In genomic region chr5:111740384-111741275, GRCm38 (mm10) we compare ENCODE assay signal across 18 mouse cellular contexts. TPM values are rescaled to one million over a fixed set of nuclear protein-coding genes. Genes with fewer than 3 reads are reported as not detected.
A peak's percentile ranks its signal among the peaks of the same experiment; 100 is the strongest.
DNase-seq lines count a peak whose midpoint lies in the region; ATAC-seq and TF ChIP-seq lines count a peak whose summit lies in the region.
"Had no signal": no experiment of that assay in that cellular context is flagged by ENCODE, and none has a peak within 500 bp of the region (broad histone marks: within the 10 kb centered on the region; RNA-seq: fewer than 3 reads in every experiment).

No protein-coding gene starts in this region.

- H3K36me3 ChIP-seq in forebrain, embryonic 12.5 days (replicated peaks) = peaks cover 6% of the 10 kb centered on the region; the same call in 1 of the 2 replicates
- H3K36me3 ChIP-seq in forebrain, postnatal 0 days (ENCODE audit: insufficient read depth) = no peaks in the 10 kb centered on the region
- H3K36me3 ChIP-seq in midbrain, embryonic 10.5 days = peaks cover 17% of the 10 kb centered on the region
- H3K36me3 ChIP-seq in neural tube, embryonic 14.5 days (ENCODE audit: control insufficient read depth, insufficient read depth, low read length) = no peaks in the 10 kb centered on the region
- no peaks in the 10 kb centered on the region for H3K36me3 ChIP-seq in kidney, embryonic 15.5 days

- peak overlapping the region; percentile 34; the same call in 1 of the 2 replicates for H3K4me2 ChIP-seq in forebrain, embryonic 12.5 days
- no peak overlapping the region for H3K4me2 ChIP-seq in forebrain, postnatal 0 days (ENCODE audit: low read depth)
- H3K4me2 ChIP-seq in neural tube, embryonic 14.5 days (ENCODE audit: low read depth, low read length) = no peak overlapping the region
- H3K4me2 ChIP-seq in kidney, embryonic 15.5 days = no peak overlapping the region

- H3K9ac ChIP-seq in forebrain, embryonic 12.5 days = no peak overlapping the region
- no peak overlapping the region for H3K9ac ChIP-seq in forebrain, postnatal 0 days
- no peak overlapping the region for H3K9ac ChIP-seq in neural tube, embryonic 14.5 days (replicated peaks; ENCODE audit: low read depth, low read length)
- no peak overlapping the region for H3K9ac ChIP-seq in kidney, embryonic 15.5 days

- no peak overlapping the region for H3K4me3 ChIP-seq in forebrain, embryonic 12.5 days (replicated peaks)
- H3K4me3 ChIP-seq in forebrain, postnatal 0 days (ENCODE audit: low read depth, low read length) = no peak overlapping the region
- H3K4me3 ChIP-seq in midbrain, embryonic 10.5 days = no peak overlapping the region
- no peak overlapping the region for H3K4me3 ChIP-seq in neural tube, embryonic 14.5 days (ENCODE audit: low read depth, low read length)
- H3K4me3 ChIP-seq in left cerebral cortex, adult 2 months = no peak overlapping the region
- H3K4me3 ChIP-seq in kidney, embryonic 15.5 days (replicated peaks) = no peak overlapping the region

- no peaks in the 10 kb centered on the region for H3K9me3 ChIP-seq in forebrain, embryonic 12.5 days
- H3K9me3 ChIP-seq in forebrain, postnatal 0 days (ENCODE audit: low read length) = no peaks in the 10 kb centered on the region
- H3K9me3 ChIP-seq in midbrain, embryonic 10.5 days (replicated peaks) = no peaks in the 10 kb centered on the region
- H3K9me3 ChIP-seq in neural tube, embryonic 14.5 days (ENCODE audit: control insufficient read depth, low read length) = no peaks in the 10 kb centered on the region
- no peaks in the 10 kb centered on the region for H3K9me3 ChIP-seq in kidney, embryonic 15.5 days (replicated peaks)

- intact Hi-C loops in left cerebral cortex, adult 2 months (cut with DNase I) = no loop called here

- WGBS in forebrain, embryonic 12.5 days = 10% methylated on average over 16 of the region's 16 CpGs
- 16% methylated on average over 16 of the region's 16 CpGs for WGBS in forebrain, postnatal 0 days
- WGBS in midbrain, embryonic 10.5 days = 17% methylated on average over 16 of the region's 16 CpGs
- WGBS in neural tube, embryonic 14.5 days = 16% methylated on average over 16 of the region's 16 CpGs
- WGBS in kidney, embryonic 15.5 days = 38% methylated on average over 16 of the region's 16 CpGs

- H3K4me1 ChIP-seq in forebrain, embryonic 12.5 days = peaks cover 39% of the 10 kb centered on the region
- peaks cover 24% of the 10 kb centered on the region for H3K4me1 ChIP-seq in forebrain, postnatal 0 days (ENCODE audit: insufficient read depth)
- H3K4me1 ChIP-seq in midbrain, embryonic 10.5 days = peaks cover 38% of the 10 kb centered on the region
- H3K4me1 ChIP-seq in neural tube, embryonic 14.5 days (ENCODE audit: control insufficient read depth, insufficient read depth, low read length) = peaks cover 23% of the 10 kb centered on the region
- peaks cover 16% of the 10 kb centered on the region for H3K4me1 ChIP-seq in kidney, embryonic 15.5 days

- DNase-seq in forebrain, postnatal 0 days = peak; percentile 46
- peak; percentile 34 for DNase-seq in midbrain, embryonic 10.5 days (ENCODE audit: low spot score)
- no peak for DNase-seq in left cerebral cortex, adult 2 months (ENCODE audit: extremely low spot score in 1 of 2, low spot score in 2 of 2)
- no peak for DNase-seq in gastrocnemius, adult 8-10 months (ENCODE audit: low spot score in 2 of 2)
- DNase-seq: adrenal gland, postnatal 14 days; cerebellum, adult 8-10 months had no signal

- H3K27ac ChIP-seq in forebrain, embryonic 12.5 days = peak overlapping the region; percentile 87
- H3K27ac ChIP-seq in forebrain, postnatal 0 days (ENCODE audit: low read depth, low read length) = peak overlapping the region; percentile 81
- peak overlapping the region; percentile 49 for H3K27ac ChIP-seq in midbrain, embryonic 10.5 days (replicated peaks)
- no peak overlapping the region for H3K27ac ChIP-seq in neural tube, embryonic 14.5 days (ENCODE audit: low read depth, low read length)
- no peak overlapping the region for H3K27ac ChIP-seq in left cerebral cortex, adult 2 months
- no peak overlapping the region for H3K27ac ChIP-seq in kidney, embryonic 15.5 days
- H3K27ac ChIP-seq: macrophage had no signal

- H3K27me3 ChIP-seq in forebrain, embryonic 12.5 days = peaks cover 48% of the 10 kb centered on the region
- H3K27me3 ChIP-seq in forebrain, postnatal 0 days (ENCODE audit: insufficient read depth, low read length) = no peaks in the 10 kb centered on the region
- peaks cover 100% of the 10 kb centered on the region for H3K27me3 ChIP-seq in midbrain, embryonic 10.5 days (ENCODE audit: low read depth, poor library complexity, severe bottlenecking)
- no peaks in the 10 kb centered on the region for H3K27me3 ChIP-seq in neural tube, embryonic 14.5 days (ENCODE audit: control insufficient read depth, insufficient read depth, low read length)
- peaks cover 56% of the 10 kb centered on the region for H3K27me3 ChIP-seq in kidney, embryonic 15.5 days

- ATAC-seq in forebrain, embryonic 12.5 days (ENCODE audit: low FRiP score) = peak; percentile 89
- peak; percentile 70 for ATAC-seq in forebrain, postnatal 0 days
- ATAC-seq in neural tube, embryonic 14.5 days (ENCODE audit: low read depth) = peak; percentile 72
- no peak for ATAC-seq in kidney, embryonic 15.5 days (replicated peaks; ENCODE audit: low FRiP score)
- ATAC-seq: CD4-positive, CD25-positive, alpha-beta regulatory T cell, adult 4 months; inflammation-experienced regulatory T-cells, adult 6 months had no signal

- TF ChIP-seq CTCF in forebrain, postnatal 0 days (IDR thresholded peaks at IDR 0.05; ENCODE audit: low read depth) = no peak
- TF ChIP-seq CTCF in left cerebral cortex, adult 2 months (IDR thresholded peaks at IDR 0.05) = no peak

RNA-seq across cellular contexts. Expression of gene Gm26897, which starts 6.9 kb away (rescaled TPM):
- not detected in 2 replicates for polyA plus RNA-seq in forebrain, embryonic 12.5 days (2016; fragmentation: Nextera tagmentation; extraction: Ambion mirVana)
- total RNA-seq in forebrain, postnatal 0 days (2014; rRNA removed) = not detected in 2 replicates
- not detected in 2 replicates for polyA plus RNA-seq in forebrain, postnatal 0 days (2015; fragmentation: Nextera tagmentation; extraction: Ambion mirVana)
- polyA plus RNA-seq in midbrain, embryonic 10.5 days (2016; fragmentation: Nextera tagmentation; extraction: Ambion mirVana) = not detected in 2 replicates
- polyA plus RNA-seq in neural tube, embryonic 14.5 days (2014; fragmentation: Nextera tagmentation; extraction: Ambion mirVana) = not detected in 2 replicates
- total RNA-seq in left cerebral cortex, adult 2 months (2021) = not detected
- total RNA-seq in gastrocnemius, adult 8-10 months (2022) = not detected
- not detected in 2 replicates for polyA plus RNA-seq in kidney, embryonic 15.5 days (2015; fragmentation: Nextera tagmentation; extraction: Ambion mirVana)
- total RNA-seq: adrenal gland, postnatal 14 days had no signal
- polyA plus RNA-seq: CD4-positive, CD25-positive, alpha-beta regulatory T cell, adult 4 months; gonadal fat pad, adult 2 months; heart, embryonic 14.5 days; inflammation-experienced regulatory T-cells, adult 6 months; kidney, embryonic 16.5 days; limb, embryonic 14.5 days; liver, embryonic 16.5 days; macrophage; urinary bladder, adult 2 months had no signal

Comparison
In these comparisons a context has a peak if more than half of its experiments do, and no peak if none do; other contexts are left out.
1. H3K27ac ChIP-seq: peak in forebrain, embryonic 12.5 days (single experiment), forebrain, postnatal 0 days (single experiment) and midbrain, embryonic 10.5 days (single experiment); none in neural tube, embryonic 14.5 days (single experiment), left cerebral cortex, adult 2 months (single experiment) and kidney, embryonic 15.5 days (single experiment).
2. DNase-seq: peak in forebrain, postnatal 0 days (single experiment) and midbrain, embryonic 10.5 days (single experiment); none in left cerebral cortex, adult 2 months (0 of 2) and gastrocnemius, adult 8-10 months (0 of 2).